In genomic region chr6:124463881-124464291, GRCm38 (mm10) we compare ENCODE assay signal across 8 mouse cellular contexts. TPM values are rescaled to one million over a fixed set of nuclear protein-coding genes. Genes with fewer than 3 reads are reported as not detected.
DNase-seq lines count a peak whose midpoint lies in the region; ATAC-seq and TF ChIP-seq lines count a peak whose summit lies in the region.

No protein-coding gene starts in this region.

- DNase-seq in kidney, adult 18-20 months, result no peak
- DNase-seq in cerebellum, adult 2 months, result peak; percentile 51 to 58
- DNase-seq in hindbrain, embryonic 11.5 days (ENCODE audit: low spot score), result no peak
- DNase-seq in heart, postnatal 10 days, result no peak
- no peak for DNase-seq in gastrocnemius, adult 18-20 months (ENCODE audit: low spot score)

- peak; percentile 5; the same call in 1 of the 2 replicates for ATAC-seq in kidney, embryonic 15.5 days (replicated peaks; ENCODE audit: low FRiP score)
- ATAC-seq in hindbrain, embryonic 11.5 days (ENCODE audit: low FRiP score), result peak; percentile 41
- peak; percentile 54 for ATAC-seq in midbrain, embryonic 13.5 days
- no peak for ATAC-seq in activated CD4-positive, CD25-positive, alpha-beta regulatory T cell, adult 4 months

- TF ChIP-seq CTCF in cerebellum, adult 2 months (IDR thresholded peaks at IDR 0.05; ENCODE audit: borderline replicate concordance, insufficient read depth, low read depth, low read length), result no peak

- WGBS in kidney, embryonic 15.5 days, result 24% methylated on average over 8 of the region's 8 CpGs
- 4% methylated on average over 8 of the region's 8 CpGs for WGBS in cerebellum, adult 2 months
- WGBS in hindbrain, embryonic 11.5 days, result 27% methylated on average over 8 of the region's 8 CpGs
- 21% methylated on average over 8 of the region's 8 CpGs for WGBS in midbrain, embryonic 13.5 days

- H3K4me3 ChIP-seq in kidney, embryonic 15.5 days (replicated peaks), result no peak overlapping the region
- H3K4me3 ChIP-seq in cerebellum, adult 2 months (replicated peaks; ENCODE audit: insufficient read depth, low read depth, low read length), result peak overlapping the region; percentile 91
- H3K4me3 ChIP-seq in hindbrain, embryonic 11.5 days (ENCODE audit: low read depth, low read length), result peak overlapping the region; percentile 45
- H3K4me3 ChIP-seq in midbrain, embryonic 13.5 days (replicated peaks), result peak overlapping the region; percentile 59

- intact Hi-C loops in heart, postnatal 10 days (cut with DNase I), result no loop called here

- no peaks in the 10 kb centered on the region for H3K36me3 ChIP-seq in kidney, embryonic 15.5 days
- H3K36me3 ChIP-seq in hindbrain, embryonic 11.5 days (ENCODE audit: control insufficient read depth, insufficient read depth, low read length), result no peaks in the 10 kb centered on the region
- H3K36me3 ChIP-seq in midbrain, embryonic 13.5 days, result peaks cover 22% of the 10 kb centered on the region

- H3K27me3 ChIP-seq in kidney, embryonic 15.5 days, result 0 out of 2 replicates have a peak, but pooled peaks cover 3% of the 10 kb centered on the region
- H3K27me3 ChIP-seq in cerebellum, adult 2 months (ENCODE audit: control insufficient read depth, insufficient read depth, low read length), result no peaks in the 10 kb centered on the region
- no peaks in the 10 kb centered on the region for H3K27me3 ChIP-seq in hindbrain, embryonic 11.5 days (ENCODE audit: control insufficient read depth, insufficient read depth, low read length)
- H3K27me3 ChIP-seq in midbrain, embryonic 13.5 days, result no peaks in the 10 kb centered on the region

- no peaks in the 10 kb centered on the region for H3K9me3 ChIP-seq in kidney, embryonic 15.5 days (replicated peaks)
- no peaks in the 10 kb centered on the region for H3K9me3 ChIP-seq in hindbrain, embryonic 11.5 days (ENCODE audit: control insufficient read depth, low read length)
- no peaks in the 10 kb centered on the region for H3K9me3 ChIP-seq in midbrain, embryonic 13.5 days

- peak overlapping the region; percentile 92 for H3K4me2 ChIP-seq in kidney, embryonic 15.5 days
- peak overlapping the region; percentile 73 for H3K4me2 ChIP-seq in hindbrain, embryonic 11.5 days (replicated peaks; ENCODE audit: low read depth, low read length)
- peak overlapping the region; percentile 75 for H3K4me2 ChIP-seq in midbrain, embryonic 13.5 days (replicated peaks)

- no peak for TF ChIP-seq POLR2A in cerebellum, adult 2 months (IDR thresholded peaks at IDR 0.05; ENCODE audit: borderline replicate concordance, insufficient read depth, low read length)

- no peak overlapping the region for H3K9ac ChIP-seq in kidney, embryonic 15.5 days
- H3K9ac ChIP-seq in hindbrain, embryonic 11.5 days (ENCODE audit: low read depth, low read length), result peak overlapping the region; percentile 71
- H3K9ac ChIP-seq in midbrain, embryonic 13.5 days (replicated peaks), result peak overlapping the region; percentile 84

- H3K27ac ChIP-seq in kidney, embryonic 15.5 days, result no peak overlapping the region
- H3K27ac ChIP-seq in cerebellum, adult 2 months (ENCODE audit: insufficient read depth, low read length), result peak overlapping the region; percentile 89
- no peak overlapping the region for H3K27ac ChIP-seq in hindbrain, embryonic 11.5 days (ENCODE audit: low read depth, low read length)
- peak overlapping the region; percentile 86 for H3K27ac ChIP-seq in midbrain, embryonic 13.5 days

- H3K4me1 ChIP-seq in kidney, embryonic 15.5 days, result peaks cover 16% of the 10 kb centered on the region
- H3K4me1 ChIP-seq in cerebellum, adult 2 months (ENCODE audit: control insufficient read depth, insufficient read depth, low read length), result peaks cover 35% of the 10 kb centered on the region
- H3K4me1 ChIP-seq in hindbrain, embryonic 11.5 days (replicated peaks; ENCODE audit: control insufficient read depth, insufficient read depth, low read length), result no peaks in the 10 kb centered on the region; the same call in 1 of the 2 replicates
- H3K4me1 ChIP-seq in midbrain, embryonic 13.5 days (replicated peaks), result peaks cover 34% of the 10 kb centered on the region

RNA-seq across cellular contexts. Expression of gene Clstn3, which starts 0.7 kb away (rescaled TPM):
- 3.9 and 5.9 TPM in 2 replicates for polyA plus RNA-seq in kidney, embryonic 15.5 days (2015; fragmentation: Nextera tagmentation; extraction: Ambion mirVana)
- polyA plus RNA-seq in cerebellum, adult 2 months (2012; rRNA removed), result 385 and 434 TPM in 2 replicates
- polyA plus RNA-seq in hindbrain, embryonic 11.5 days (2014; fragmentation: Nextera tagmentation; extraction: Ambion mirVana), result 10.2 and 11.9 TPM in 2 replicates
- 68.2 and 72.8 TPM in 2 replicates for polyA plus RNA-seq in midbrain, embryonic 13.5 days (2015; fragmentation: Nextera tagmentation; extraction: Ambion mirVana)
- polyA plus RNA-seq in activated CD4-positive, CD25-positive, alpha-beta regulatory T cell, adult 4 months (2017; shearing (Covaris generic)), result not detected
- 10 to 100 TPM in 1 of 2 experiments, 1 to 10 TPM in 1; 2.0 to 11.3 TPM for total RNA-seq in heart, postnatal 10 days (2021)
- total RNA-seq in gastrocnemius, adult 18-20 months (2021), result 1 to 10 TPM in 1 of 2 experiments, under 1 TPM in 1; 0.34 to 1.1 TPM

RNA-seq across cellular contexts. Expression of gene C1rl, which starts 29.0 kb away (rescaled TPM):
- polyA plus RNA-seq in kidney, embryonic 15.5 days (2015; fragmentation: Nextera tagmentation; extraction: Ambion mirVana), result 1.6 and 2.0 TPM in 2 replicates
- polyA plus RNA-seq in cerebellum, adult 2 months (2012; rRNA removed), result 0.20 and 0.27 TPM in 2 replicates
- polyA plus RNA-seq in hindbrain, embryonic 11.5 days (2014; fragmentation: Nextera tagmentation; extraction: Ambion mirVana), result 0.11 and 0.15 TPM in 2 replicates
- 0.10 and 0.15 TPM in 2 replicates for polyA plus RNA-seq in midbrain, embryonic 13.5 days (2015; fragmentation: Nextera tagmentation; extraction: Ambion mirVana)
- polyA plus RNA-seq in activated CD4-positive, CD25-positive, alpha-beta regulatory T cell, adult 4 months (2017; shearing (Covaris generic)), result not detected
- total RNA-seq in heart, postnatal 10 days (2021), result 1 to 10 TPM in 1 of 2 experiments, under 1 TPM in 1; 0.84 to 1.1 TPM
- total RNA-seq in gastrocnemius, adult 18-20 months (2021), result under 1 TPM; 0.50 to 0.57 TPM

RNA-seq across cellular contexts. Expression of gene C1ra, which starts 48.3 kb away (rescaled TPM):
- 7.9 and 8.3 TPM in 2 replicates for polyA plus RNA-seq in kidney, embryonic 15.5 days (2015; fragmentation: Nextera tagmentation; extraction: Ambion mirVana)
- polyA plus RNA-seq in cerebellum, adult 2 months (2012; rRNA removed), result 0.47 and 0.59 TPM in 2 replicates
- polyA plus RNA-seq in hindbrain, embryonic 11.5 days (2014; fragmentation: Nextera tagmentation; extraction: Ambion mirVana), result 0.08 and 0.20 TPM in 2 replicates
- polyA plus RNA-seq in midbrain, embryonic 13.5 days (2015; fragmentation: Nextera tagmentation; extraction: Ambion mirVana), result 0.12 TPM in 1 of 2 replicates, not detected in the other
- polyA plus RNA-seq in activated CD4-positive, CD25-positive, alpha-beta regulatory T cell, adult 4 months (2017; shearing (Covaris generic)), result under 1 TPM in 1 of 2 experiments, not detected in 1; 0.57 TPM
- total RNA-seq in heart, postnatal 10 days (2021), result 1 to 10 TPM; 6.9 to 8.8 TPM
- 10 to 100 TPM in 1 of 2 experiments, 1 to 10 TPM in 1; 8.4 to 10.8 TPM for total RNA-seq in gastrocnemius, adult 18-20 months (2021)

RNA-seq across cellular contexts. Expression of gene Pex5, which starts 49.0 kb away (rescaled TPM):
- 40.6 and 46.4 TPM in 2 replicates for polyA plus RNA-seq in kidney, embryonic 15.5 days (2015; fragmentation: Nextera tagmentation; extraction: Ambion mirVana)
- 57.1 and 58.5 TPM in 2 replicates for polyA plus RNA-seq in cerebellum, adult 2 months (2012; rRNA removed)
- polyA plus RNA-seq in hindbrain, embryonic 11.5 days (2014; fragmentation: Nextera tagmentation; extraction: Ambion mirVana), result 35.1 and 38.9 TPM in 2 replicates
- polyA plus RNA-seq in midbrain, embryonic 13.5 days (2015; fragmentation: Nextera tagmentation; extraction: Ambion mirVana), result 74.9 and 78.0 TPM in 2 replicates
- polyA plus RNA-seq in activated CD4-positive, CD25-positive, alpha-beta regulatory T cell, adult 4 months (2017; shearing (Covaris generic)), result 10 to 100 TPM in 1 of 2 experiments, 1 to 10 TPM in 1; 6.9 to 11.6 TPM
- 10 to 100 TPM; 28.3 to 31.9 TPM for total RNA-seq in heart, postnatal 10 days (2021)
- total RNA-seq in gastrocnemius, adult 18-20 months (2021), result 10 to 100 TPM; 20.2 to 20.6 TPM

Comparison
In these comparisons a context has a peak if more than half of its experiments do, and no peak if none do; other contexts are left out.
1. H3K27ac ChIP-seq: peak in cerebellum, adult 2 months (single experiment) and midbrain, embryonic 13.5 days (single experiment); none in kidney, embryonic 15.5 days (single experiment) and hindbrain, embryonic 11.5 days (single experiment).
2. DNase-seq: peak in cerebellum, adult 2 months (2 of 2); none in kidney, adult 18-20 months (single experiment), hindbrain, embryonic 11.5 days (single experiment), heart, postnatal 10 days (0 of 2) and gastrocnemius, adult 18-20 months (single experiment).
3. Peak in every context shown above with its lines, with median percentiles within 50 percentile points of each other: H3K4me2 ChIP-seq.